Mouse (Mus musculus) embryonic fibroblast, embryonic 13.5 days (primary cell): Measurements from ENCODE around the gene Galnt2. TPM values are rescaled to one million over a fixed set of nuclear protein-coding genes. Genes with fewer than 3 reads are reported as not detected.

ENCODE experiments used
- H3K27ac ChIP-seq: 2 replicates; pipeline ENCODE4 v1.5.1; 2012; ENCODE audit warnings: low read length, control low read depth, inconsistent platforms; ENCODE audit not compliant: insufficient read depth
- H3K4me1 ChIP-seq: 2 replicates; pipeline ENCODE4 v1.6.1; 2011; ENCODE audit warnings: low read length; ENCODE audit not compliant: control insufficient read depth, insufficient read depth
- H3K4me3 ChIP-seq: 2 replicates; pipeline ENCODE4 v1.5.1; 2011; ENCODE audit warnings: mild to moderate bottlenecking, control low read depth, low read length; ENCODE audit not compliant: insufficient read depth
- CTCF ChIP-seq: IDR thresholded peaks from 2 replicates; pipeline ENCODE4 v1.5.1; 2011; ENCODE audit warnings: mild to moderate bottlenecking, control low read depth, low read length, moderate library complexity, borderline replicate concordance; ENCODE audit not compliant: insufficient read depth
- POLR2A ChIP-seq: IDR thresholded peaks from 2 replicates; pipeline ENCODE4 v1.6.1; 2011; ENCODE audit warnings: low read depth, mild to moderate bottlenecking, control low read depth, low read length, moderate library complexity
- polyA plus RNA-seq: library from polyadenylated mRNA; stranded (reverse); fragments of >200 nt; gene quantifications from 2 replicates; pipeline ENCODE4 v1.2.4, GENCODE M21; 2011; ENCODE audit warnings: low read depth; ENCODE audit not compliant: missing spikeins, insufficient read length

Galnt2 gene
- polyA plus RNA-seq, 1 experiment: 20.3 TPM

DNA sequence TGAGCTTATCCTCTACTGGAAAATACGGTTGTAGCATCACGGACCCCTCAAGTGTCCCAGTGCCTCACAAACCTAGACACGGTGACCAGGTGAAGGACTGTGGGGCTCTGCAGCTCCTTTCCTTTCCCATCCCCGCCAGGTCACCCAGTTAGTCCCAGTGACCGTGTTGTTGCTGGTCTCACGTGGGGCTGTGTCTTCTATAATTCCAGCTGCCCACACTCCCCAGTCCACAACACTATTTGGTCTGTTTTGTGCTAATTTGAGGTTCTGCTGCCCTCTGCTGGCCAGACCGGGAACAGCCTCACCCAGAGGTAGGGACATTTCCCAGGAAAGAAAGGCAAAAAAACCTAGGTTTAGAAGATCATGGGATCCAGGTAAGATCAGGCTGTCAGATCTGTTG lies 118.5 kb downstream of the Galnt2 start:
- peak; percentile 64; the same call in 1 of the 2 replicates for TF ChIP-seq CTCF
- TF ChIP-seq POLR2A: no peak
- no peak overlapping the region for H3K4me3 ChIP-seq
- H3K4me1 ChIP-seq: peaks cover 6% of the 10 kb centered on the region
- H3K27ac ChIP-seq: no peak overlapping the region

DNA sequence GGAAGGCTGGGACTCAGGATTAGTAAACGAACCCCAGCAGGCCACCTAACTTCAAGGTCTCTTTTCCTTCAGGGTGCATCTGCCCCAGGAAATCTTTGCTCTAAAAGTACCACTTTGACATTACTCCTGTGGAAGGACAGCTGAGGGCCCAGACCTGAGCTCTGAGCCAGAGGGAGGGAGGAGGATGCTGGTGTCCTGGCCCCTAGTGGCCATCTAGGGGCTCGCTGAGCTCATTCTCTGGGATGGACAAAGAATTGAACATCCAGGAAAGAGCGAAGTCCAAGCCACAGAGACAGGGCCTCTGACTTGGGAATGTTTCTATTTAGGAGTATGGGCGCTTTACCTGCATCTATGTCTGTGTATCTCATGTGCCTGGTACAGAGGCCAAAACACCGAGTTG lies 120.4 kb downstream of the Galnt2 start:
- Histone ChIP-seq H3K4me1 (peaks cover 5% of the 10 kb centered on the region), H3K4me3 (no peak overlapping the region), H3K27ac (no peak overlapping the region)
- TF ChIP-seq POLR2A (no peak), CTCF (peak; percentile 24; the same call in 1 of the 2 replicates)

DNA sequence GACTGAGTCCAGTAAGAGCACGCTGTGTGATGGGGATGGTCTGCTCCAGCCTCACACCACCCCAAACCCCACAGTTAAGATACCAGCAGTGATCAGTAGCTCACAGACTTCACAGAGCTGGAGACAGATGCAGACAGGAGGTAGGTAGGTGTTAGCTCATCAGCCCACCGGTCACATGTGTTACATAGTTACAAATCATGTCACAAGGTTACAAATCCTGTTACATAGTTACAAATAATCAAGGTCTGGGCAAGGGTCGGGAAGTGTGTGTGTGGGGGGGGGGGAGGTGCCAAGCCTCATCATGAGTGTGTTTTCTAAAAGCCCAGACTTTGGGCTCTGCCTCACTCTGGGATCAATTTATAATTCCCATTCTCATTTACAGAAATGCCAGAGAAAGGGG lies 129.7 kb downstream of the Galnt2 start:
- Histone ChIP-seq H3K4me1 (no peaks in the 10 kb centered on the region), H3K27ac (no peak overlapping the region), H3K4me3 (no peak overlapping the region)
- TF ChIP-seq CTCF (no peak), POLR2A (no peak)

DNA sequence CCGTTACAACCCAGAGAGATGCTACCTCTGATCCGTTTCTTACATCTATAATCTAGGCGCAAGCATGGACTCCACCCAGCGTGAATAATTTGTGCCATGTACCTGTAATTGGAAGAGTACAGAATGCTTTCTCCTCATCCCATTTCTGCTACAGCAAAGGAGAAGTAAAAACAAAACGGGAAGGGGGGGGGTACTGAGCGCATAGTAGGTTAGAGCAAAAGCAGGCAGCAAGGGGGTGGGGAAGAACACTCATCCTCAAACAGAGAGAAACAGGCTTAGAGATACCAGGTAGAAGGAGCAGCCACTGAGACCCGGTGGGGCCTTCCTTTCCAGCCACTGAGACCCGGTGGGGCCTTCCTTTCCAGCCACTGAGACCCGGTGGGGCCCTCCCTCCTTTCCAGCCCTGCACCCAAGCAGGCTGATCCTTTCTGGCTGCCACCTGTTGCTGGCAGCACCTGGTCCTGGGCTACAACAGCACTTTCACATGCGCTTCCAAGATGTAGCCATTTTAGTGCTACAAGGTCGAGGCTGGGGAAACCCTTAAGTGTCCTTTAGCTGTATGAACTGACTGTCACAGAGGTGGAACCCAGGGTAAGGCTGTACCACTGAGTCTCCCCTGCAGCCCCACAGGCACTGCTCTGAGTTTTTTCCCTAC lies 130.7 kb downstream of the Galnt2 start:
- H3K4me3 ChIP-seq: no peak overlapping the region
- TF ChIP-seq POLR2A: no peak
- no peak overlapping the region for H3K27ac ChIP-seq
- H3K4me1 ChIP-seq: no peaks in the 10 kb centered on the region

DNA sequence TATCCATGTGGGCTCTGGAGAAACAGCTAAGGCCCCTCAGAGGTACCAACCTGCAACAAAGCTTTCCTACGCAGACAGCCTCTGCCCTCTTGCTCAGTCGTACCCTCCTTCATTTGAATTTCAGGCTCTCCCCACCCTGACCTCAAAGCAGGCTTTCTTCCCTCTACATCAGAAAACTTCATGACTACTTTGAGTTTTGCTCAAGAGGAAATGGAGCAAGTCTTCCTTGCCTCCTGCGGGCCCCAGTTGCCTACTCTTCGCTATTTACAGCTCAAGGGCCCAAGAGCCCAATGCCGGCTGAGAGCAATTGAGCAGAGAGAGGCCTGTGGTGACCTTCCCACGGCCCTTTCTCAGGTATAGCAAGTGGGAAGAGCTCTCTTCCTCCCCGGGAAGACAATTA lies 131.4 kb downstream of the Galnt2 start:
- Histone ChIP-seq H3K4me3 (no peak overlapping the region), H3K4me1 (no peaks in the 10 kb centered on the region), H3K27ac (no peak overlapping the region)
- TF ChIP-seq POLR2A: no peak
- no peak for TF ChIP-seq CTCF

DNA sequence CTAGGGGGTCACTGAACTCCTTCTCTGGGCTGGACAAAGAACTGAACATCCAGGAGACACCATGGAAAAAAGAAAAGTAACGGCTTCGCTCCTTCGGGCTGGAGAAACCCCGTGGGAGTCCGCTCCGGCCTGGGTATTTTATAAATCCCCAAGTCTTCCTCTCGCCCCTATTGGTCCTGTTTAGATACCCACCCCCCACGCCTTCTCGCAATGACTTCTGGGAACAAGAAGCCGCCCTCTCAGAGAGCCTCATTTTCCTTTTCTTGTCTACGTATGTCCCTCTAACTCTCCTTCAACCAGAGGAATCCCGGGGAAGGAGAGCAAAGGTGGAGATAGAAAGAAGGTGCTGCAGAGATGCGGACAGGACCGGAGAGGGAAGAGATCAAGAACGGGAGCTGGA lies 132.1 kb downstream of the Galnt2 start:
- Histone ChIP-seq H3K4me3 (no peak overlapping the region), H3K27ac (no peak overlapping the region), H3K4me1 (no peaks in the 10 kb centered on the region)
- no peak for TF ChIP-seq CTCF
- TF ChIP-seq POLR2A: no peak

DNA sequence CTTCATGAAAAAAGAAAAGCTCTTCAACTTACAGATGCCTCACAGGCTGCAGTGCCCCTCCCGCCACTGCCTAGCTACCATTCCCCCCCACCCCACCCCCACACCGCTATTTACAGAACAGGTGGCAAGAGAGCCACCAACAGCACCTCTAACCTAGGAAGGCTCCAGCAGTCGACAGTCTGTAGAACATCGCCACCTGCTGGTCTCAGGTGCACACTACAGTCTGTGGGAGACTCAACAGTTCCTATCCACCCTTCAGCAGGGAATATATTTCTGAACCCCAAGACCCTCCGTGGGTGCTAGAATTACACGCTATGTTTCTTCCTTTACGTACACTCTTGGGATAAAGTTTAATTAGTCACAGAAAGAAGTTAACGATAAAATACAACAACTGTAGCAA lies 137.0 kb downstream of the Galnt2 start:
- H3K4me3 ChIP-seq: no peak overlapping the region
- TF ChIP-seq CTCF (peak; percentile 95), POLR2A (no peak)

DNA sequence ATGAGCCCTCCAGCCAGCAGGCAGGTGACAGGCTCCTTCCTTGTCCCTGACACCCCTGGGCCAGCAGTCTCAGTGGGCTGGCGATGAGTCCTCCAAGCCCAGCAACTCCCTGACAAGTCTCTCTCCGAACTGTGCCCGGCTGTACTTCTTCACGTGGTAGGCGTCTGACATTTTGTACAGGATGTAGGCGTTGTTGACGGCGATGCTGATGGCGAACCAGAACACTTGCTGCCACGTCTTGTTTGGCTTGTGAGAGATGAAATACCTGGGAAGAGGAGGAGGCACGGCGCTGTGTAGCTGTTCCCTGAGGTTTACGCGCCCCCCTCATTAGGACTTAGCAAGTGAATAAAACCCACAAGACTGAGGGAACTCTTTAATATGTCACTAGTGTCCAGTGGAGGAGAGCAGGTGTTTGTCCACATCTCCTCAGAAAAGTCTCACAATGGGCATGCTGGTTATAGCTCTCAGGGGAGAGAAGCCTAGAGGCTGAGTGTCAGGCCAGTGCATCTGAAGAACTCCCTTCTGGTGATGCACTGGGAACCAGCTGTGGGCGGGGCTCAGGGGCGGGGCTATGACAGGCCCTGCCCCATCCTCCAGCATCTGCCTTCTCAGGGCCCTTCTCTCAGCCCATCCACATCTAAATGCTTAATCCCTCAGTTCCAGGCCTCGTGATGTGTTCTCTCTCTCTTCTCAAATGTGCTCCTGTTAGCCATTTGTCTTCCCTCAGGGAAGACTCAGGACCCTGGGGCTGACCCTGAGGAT lies 139.4 kb downstream of the Galnt2 start:
- Histone ChIP-seq H3K4me1 (no peaks in the 10 kb centered on the region), H3K4me3 (no peak overlapping the region), H3K27ac (no peak overlapping the region)
- TF ChIP-seq CTCF (no peak), POLR2A (no peak)

More for the DNA sequence above, 137.0 kb downstream of the Galnt2 start:
- Histone ChIP-seq H3K4me1 (no peaks in the 10 kb centered on the region), H3K27ac (no peak overlapping the region)

DNA sequence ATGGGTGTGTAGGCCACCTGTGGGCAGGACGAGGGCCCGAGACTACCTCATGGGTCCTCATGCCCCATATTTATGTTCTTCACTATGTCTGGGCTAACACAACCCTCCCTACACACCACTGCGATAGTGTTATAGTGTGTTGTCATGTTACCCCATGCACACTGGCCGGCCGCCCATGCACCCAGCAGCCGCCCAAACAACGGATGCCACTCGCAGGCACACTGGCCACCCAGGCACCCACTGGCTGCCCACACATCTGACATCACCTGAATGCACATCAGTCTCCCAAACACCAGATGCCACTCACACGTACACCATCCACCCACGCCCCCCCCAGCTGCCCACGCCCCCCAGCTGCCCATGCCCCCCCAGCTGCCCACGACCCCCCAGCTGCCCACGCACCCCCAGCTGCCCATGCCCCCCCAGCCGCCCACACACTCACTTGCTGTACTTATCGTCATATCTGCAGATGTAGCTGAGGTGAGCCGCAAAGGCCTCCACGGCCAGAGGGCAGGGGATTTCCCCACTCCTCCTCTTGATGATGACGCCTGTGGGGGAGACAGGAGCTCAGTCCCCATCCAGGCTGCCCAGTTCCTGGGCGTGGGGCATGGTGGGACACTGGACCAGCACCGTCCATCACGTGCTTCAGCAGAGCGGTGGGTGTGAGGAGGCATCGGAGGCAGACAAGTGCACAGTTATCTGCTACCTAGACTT lies 140.4 kb downstream of the Galnt2 start:
- no peak overlapping the region for H3K4me3 ChIP-seq
- no peak overlapping the region for H3K27ac ChIP-seq
- TF ChIP-seq CTCF (no peak), POLR2A (no peak)
- no peaks in the 10 kb centered on the region for H3K4me1 ChIP-seq

DNA sequence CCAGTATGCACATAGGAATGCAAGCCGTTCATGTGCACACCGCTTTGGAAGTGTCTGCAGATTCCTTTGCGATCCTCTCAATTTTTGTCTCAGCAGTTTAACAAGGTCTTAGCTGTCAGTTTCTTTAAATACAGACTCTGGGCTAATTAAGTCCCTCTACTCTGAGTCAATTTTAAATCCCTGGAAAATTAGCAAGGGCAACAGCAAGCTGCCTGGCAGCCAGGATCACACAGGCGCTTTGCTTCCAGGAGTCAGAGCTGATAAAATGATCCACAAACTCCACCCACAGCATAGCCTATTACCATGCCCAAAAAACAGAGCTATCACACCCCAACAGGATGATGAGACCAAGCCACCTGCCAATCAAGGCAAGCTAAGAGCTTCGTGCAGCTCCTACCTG lies 142.6 kb downstream of the Galnt2 start:
- H3K4me1 ChIP-seq: no peaks in the 10 kb centered on the region
- TF ChIP-seq POLR2A (no peak), CTCF (no peak)
- H3K27ac ChIP-seq: no peak overlapping the region
- no peak overlapping the region for H3K4me3 ChIP-seq
